Mouse (Mus musculus) MEL (cell line): Measurements from ENCODE around the gene Mterf2. TPM values are rescaled to one million over a fixed set of nuclear protein-coding genes. Genes with fewer than 3 reads are reported as not detected.

Source experiments
- DNase-seq: peaks from one replicate; pipeline ENCODE4 v3.0.0; 2011; ENCODE audit warnings: low read depth, low spot score
- H3K27ac ChIP-seq: 2 replicates; pipeline ENCODE4 v1.5.1; 2012; ENCODE audit warnings: low read depth, mild to moderate bottlenecking, control low read depth, low read length, moderate library complexity; ENCODE audit not compliant: control insufficient read depth
- H3K27me3 ChIP-seq, 2 experiments: fragments of 150-350 bp in 1 of 2; sonication (generic) in 1 of 2; 2 replicates each; pipeline ENCODE4 v1.6.1; 2012; ENCODE audit warnings: low read length in 2 of 2, mild to moderate bottlenecking in 2 of 2, improper control_type of control experiment in 1 of 2, moderate library complexity in 1 of 2; ENCODE audit not compliant: insufficient read depth in 2 of 2, control insufficient read depth in 1 of 2
- H3K36me3 ChIP-seq, 2 experiments: 2 replicates each; pipeline ENCODE4 v1.6.1; 2012 to 2014; ENCODE audit warnings: low read length in 2 of 2, improper control_type of control experiment in 1 of 2, inconsistent platforms in 1 of 2, mild to moderate bottlenecking in 1 of 2; ENCODE audit not compliant: insufficient read depth in 2 of 2, control insufficient read depth in 1 of 2
- H3K4me1 ChIP-seq, 2 experiments: fragments of 150-350 bp in 1 of 2; sonication (generic) in 1 of 2; 2 replicates each; pipeline ENCODE4 v1.6.1; 2012; ENCODE audit warnings: low read length in 2 of 2, improper control_type of control experiment in 1 of 2, mild to moderate bottlenecking in 1 of 2; ENCODE audit not compliant: insufficient read depth in 2 of 2, control insufficient read depth in 1 of 2
- H3K4me3 ChIP-seq, 2 experiments: fragments of 150-350 bp in 1 of 2; sonication (generic) in 1 of 2; 2 replicates each; pipeline ENCODE4 v1.5.1; 2012; ENCODE audit warnings: low read depth in 2 of 2, low read length in 2 of 2, mild to moderate bottlenecking in 2 of 2, moderate library complexity in 2 of 2, control low read depth in 1 of 2, improper control_type of control experiment in 1 of 2; ENCODE audit not compliant: control insufficient read depth in 1 of 2, insufficient read depth in 1 of 2
- H3K79me2 ChIP-seq: 2 replicates; pipeline ENCODE4 v1.6.1; 2012; ENCODE audit warnings: mild to moderate bottlenecking, low read length, moderate library complexity; ENCODE audit not compliant: control insufficient read depth, poor library complexity, insufficient read depth
- H3K9ac ChIP-seq: 2 replicates; pipeline ENCODE4 v1.6.1; 2012; ENCODE audit warnings: low read depth, mild to moderate bottlenecking, control low read depth, low read length, moderate library complexity; ENCODE audit not compliant: control insufficient read depth, poor library complexity, severe bottlenecking
- H3K9me3 ChIP-seq: fragments of 150-350 bp; sonication (generic); replicated peaks from 2 replicates; pipeline ENCODE4 v1.6.1; 2012; ENCODE audit warnings: mild to moderate bottlenecking, low read length, improper control_type of control experiment, moderate library complexity; ENCODE audit not compliant: insufficient read depth
- CHD2 ChIP-seq: IDR thresholded peaks from 2 replicates; pipeline ENCODE4 v1.6.1; 2011; ENCODE audit warnings: low read length, improper control_type of control experiment
- CTCF ChIP-seq, 3 experiments: IDR thresholded peaks in 2 of 3; conservative IDR thresholded peaks in 1 of 3; 2 replicates each; pipeline ENCODE4 v1.5.1; 2011 to 2012; ENCODE audit warnings: low read length in 3 of 3, low read depth in 2 of 3, mild to moderate bottlenecking in 2 of 3, improper control_type of control experiment in 1 of 3, inconsistent platforms in 1 of 3, mixed read lengths in 1 of 3, moderate library complexity in 1 of 3; ENCODE audit not compliant: control insufficient read depth in 1 of 3, insufficient read depth in 1 of 3, poor library complexity in 1 of 3, severe bottlenecking in 1 of 3
- E2F4 ChIP-seq: IDR thresholded peaks from 2 replicates; pipeline ENCODE4 v1.6.1; 2011; ENCODE audit warnings: low read depth, low read length, improper control_type of control experiment, borderline replicate concordance
- ELF1 ChIP-seq: IDR thresholded peaks from 2 replicates; pipeline ENCODE4 v1.6.1; 2014; ENCODE audit warnings: low read depth, mild to moderate bottlenecking, inconsistent platforms, low read length, improper control_type of control experiment, moderate library complexity
- GABPA ChIP-seq: IDR thresholded peaks from 2 replicates; pipeline ENCODE4 v1.6.1; 2012; ENCODE audit warnings: low read depth, mild to moderate bottlenecking, inconsistent platforms, low read length, improper control_type of control experiment, moderate library complexity
- GATA1 ChIP-seq: IDR thresholded peaks from 2 replicates; pipeline ENCODE4 v1.6.1; 2011; ENCODE audit warnings: low read depth, low read length, improper control_type of control experiment
- JUND ChIP-seq: IDR thresholded peaks from 2 replicates; pipeline ENCODE4 v1.6.1; 2011; ENCODE audit warnings: low read depth, mild to moderate bottlenecking, improper control_type of control experiment, low read length
- KAT2A ChIP-seq: conservative IDR thresholded peaks from 2 replicates; pipeline ENCODE4 v1.6.1; 2012; ENCODE audit warnings: low read depth, low read length, improper control_type of control experiment, inconsistent platforms
- MAFK ChIP-seq: IDR thresholded peaks from 2 replicates; pipeline ENCODE4 v1.6.1; 2011; ENCODE audit warnings: low read depth, mild to moderate bottlenecking, low read length, improper control_type of control experiment, borderline replicate concordance
- MAX ChIP-seq: IDR thresholded peaks from 2 replicates; pipeline ENCODE4 v1.6.1; 2011; ENCODE audit warnings: low read length, improper control_type of control experiment
- MAZ ChIP-seq: IDR thresholded peaks from 2 replicates; pipeline ENCODE4 v1.6.1; 2012; ENCODE audit warnings: low read depth, mild to moderate bottlenecking, inconsistent platforms, low read length, improper control_type of control experiment
- MEF2A ChIP-seq: IDR thresholded peaks from 2 replicates; pipeline ENCODE4 v1.6.1; 2014; ENCODE audit warnings: low read depth, mild to moderate bottlenecking, inconsistent platforms, low read length, improper control_type of control experiment; ENCODE audit not compliant: poor library complexity, insufficient replicate concordance, severe bottlenecking; ENCODE audit errors: extremely low read depth
- MXI1 ChIP-seq: IDR thresholded peaks from 2 replicates; pipeline ENCODE4 v1.6.1; 2011; ENCODE audit warnings: mild to moderate bottlenecking, low read depth, low read length, improper control_type of control experiment
- MYB ChIP-seq: IDR thresholded peaks from 2 replicates; pipeline ENCODE4 v1.6.1; 2011; ENCODE audit warnings: mild to moderate bottlenecking, low read depth, low read length, improper control_type of control experiment
- MYC ChIP-seq: IDR thresholded peaks from 2 replicates; pipeline ENCODE4 v1.6.1; 2011; ENCODE audit warnings: low read depth, mild to moderate bottlenecking, low read length, improper control_type of control experiment, moderate library complexity
- NELFE ChIP-seq: IDR thresholded peaks from 2 replicates; pipeline ENCODE4 v1.6.1; 2011; ENCODE audit warnings: low read depth, low read length, improper control_type of control experiment
- POLR2A ChIP-seq, 2 experiments: IDR thresholded peaks; 2 replicates each; pipeline ENCODE4 v1.6.1; 2011 to 2012; ENCODE audit warnings: low read length in 2 of 2, mild to moderate bottlenecking in 2 of 2, control low read depth in 1 of 2, improper control_type of control experiment in 1 of 2, low read depth in 1 of 2, moderate library complexity in 1 of 2; ENCODE audit not compliant: control insufficient read depth in 1 of 2, insufficient read depth in 1 of 2, poor library complexity in 1 of 2
- POLR2AphosphoS5 ChIP-seq: IDR thresholded peaks from 2 replicates; pipeline ENCODE4 v1.6.1; 2012; ENCODE audit warnings: low read depth, borderline replicate concordance, mild to moderate bottlenecking, inconsistent platforms, low read length, moderate library complexity, mixed read lengths
- RCOR1 ChIP-seq: IDR thresholded peaks from 2 replicates; pipeline ENCODE4 v1.6.1; 2012; ENCODE audit warnings: low read depth, mild to moderate bottlenecking, inconsistent platforms, low read length, improper control_type of control experiment
- SMC3 ChIP-seq: IDR thresholded peaks from 2 replicates; pipeline ENCODE4 v1.6.1; 2011; ENCODE audit warnings: low read depth, low read length, improper control_type of control experiment
- TAL1 ChIP-seq: IDR thresholded peaks from 2 replicates; pipeline ENCODE4 v1.6.1; 2012; ENCODE audit warnings: mild to moderate bottlenecking, inconsistent platforms, low read length, moderate library complexity, mixed read lengths
- TCF12 ChIP-seq: IDR thresholded peaks from 2 replicates; pipeline ENCODE4 v1.6.1; 2014; ENCODE audit warnings: low read depth, mild to moderate bottlenecking, inconsistent platforms, low read length, improper control_type of control experiment, moderate library complexity
- UBTF ChIP-seq: IDR thresholded peaks from 2 replicates; pipeline ENCODE4 v1.6.1; 2012; ENCODE audit warnings: low read depth, mild to moderate bottlenecking, inconsistent platforms, low read length, improper control_type of control experiment, moderate library complexity, borderline replicate concordance; ENCODE audit not compliant: insufficient read depth
- USF2 ChIP-seq, 2 experiments: IDR thresholded peaks; 2 replicates each; pipeline ENCODE4 v1.6.1; 2011 to 2012; ENCODE audit warnings: improper control_type of control experiment in 2 of 2, low read length in 2 of 2, borderline replicate concordance in 1 of 2, inconsistent platforms in 1 of 2, low read depth in 1 of 2, mild to moderate bottlenecking in 1 of 2; ENCODE audit not compliant: insufficient read depth in 1 of 2
- ZC3H11A ChIP-seq: IDR thresholded peaks from 2 replicates; pipeline ENCODE4 v1.6.1; 2012; ENCODE audit warnings: low read depth, mild to moderate bottlenecking, inconsistent platforms, low read length, improper control_type of control experiment
- polyA plus RNA-seq, 2 experiments: library from polyadenylated mRNA; stranded (reverse) in 1 of 2; unstranded in 1 of 2; fragments of >175 nt in 1 of 2; fragments of >200 nt in 1 of 2; gene quantifications; 2 replicates each; pipeline versions ENCODE4 v1.2.1 to v1.2.4; 2012; ENCODE audit warnings: low replicate concordance in 2 of 2, low read depth in 1 of 2; ENCODE audit not compliant: insufficient read length in 2 of 2, insufficient read depth in 1 of 2, missing spikeins in 1 of 2
- total RNA-seq: library from RNA; depleted of rRNA; stranded (reverse); fragments of 300-350 nt; gene quantifications from 2 replicates; pipeline ENCODE4 v1.2.3, GENCODE M21; 2012

Gene Mterf2
- total and polyA plus RNA-seq, 3 experiments, result 2.4 to 9.6 TPM; not detected in 1

GRCm38 (mm10) chr10:85127395-85128287 lies at the start of gene Mterf2 (continued):
- TF ChIP-seq CTCF (IDR thresholded peaks at IDR 0.05 in 2 of 3, conservative IDR thresholded peaks at IDR 0.05 in 1 of 3; ENCODE audit: control insufficient read depth in 1 of 3, insufficient read depth in 1 of 3, low read depth in 2 of 3, low read length in 3 of 3, poor library complexity in 1 of 3, severe bottlenecking in 1 of 3), result peak in 2 of 3 experiments; percentile 10 to 26; a peak in 2 of 6 replicates
- TF ChIP-seq GATA1, result no peak
- no peak for TF ChIP-seq NELFE
- TF ChIP-seq TCF12, result no peak
- TF ChIP-seq MAX, result no peak

GRCm38 (mm10) chr10:85176640-85177039 lies 48.8 kb upstream of the Mterf2 start:
- Histone ChIP-seq H3K9me3 (no peaks in the 10 kb centered on the region), H3K9ac (no peak overlapping the region), H3K4me1 (no peaks in the 10 kb centered on the region), H3K27ac (no peak overlapping the region), H3K79me2 (no peaks in the 10 kb centered on the region), H3K36me3 (no peaks in the 10 kb centered on the region), H3K27me3 (no peaks in the 10 kb centered on the region), H3K4me3 (no peak overlapping the region)
- TF ChIP-seq TAL1 (no peak), MAX (no peak), KAT2A (no peak), NELFE (no peak), POLR2AphosphoS5 (no peak), MYC (no peak), RCOR1 (no peak), ZC3H11A (no peak), MYB (no peak)
- no peak for DNase-seq

GRCm38 (mm10) chr10:85165306-85165705 lies 37.5 kb upstream of the Mterf2 start:
- Histone ChIP-seq H3K4me1 (no peaks in the 10 kb centered on the region), H3K9ac (no peak overlapping the region), H3K79me2 (no peaks in the 10 kb centered on the region), H3K27ac (no peak overlapping the region), H3K36me3 (no peaks in the 10 kb centered on the region), H3K4me3 (no peak overlapping the region), H3K9me3 (no peaks in the 10 kb centered on the region), H3K27me3 (no peaks in the 10 kb centered on the region)
- TF ChIP-seq USF2 (IDR thresholded peaks at IDR 0.05; ENCODE audit: borderline replicate concordance in 1 of 2, insufficient read depth in 1 of 2, low read depth in 1 of 2, low read length in 2 of 2), result no peak
- TF ChIP-seq MAX, result no peak
- TF ChIP-seq JUND, result no peak
- TF ChIP-seq MEF2A, result no peak
- TF ChIP-seq MAFK, result no peak
- TF ChIP-seq MAZ, result no peak
- no peak for TF ChIP-seq MXI1
- no peak for TF ChIP-seq NELFE
- TF ChIP-seq UBTF, result no peak
- TF ChIP-seq ELF1, result no peak
- no peak for TF ChIP-seq E2F4
- no peak for TF ChIP-seq GABPA
- no peak for TF ChIP-seq POLR2A (IDR thresholded peaks at IDR 0.05; ENCODE audit: control insufficient read depth in 1 of 2, insufficient read depth in 1 of 2, low read depth in 1 of 2, low read length in 2 of 2, poor library complexity in 1 of 2)
- no peak for TF ChIP-seq SMC3
- no peak for TF ChIP-seq CHD2
- no peak for DNase-seq
